Mouse (Mus musculus) ES-Bruce4 (cell line): ENCODE results near the gene Ech1.

Experiments
- CTCF ChIP-seq: IDR thresholded peaks from one replicate; pipeline ENCODE4 v1.8.1; 2011; ENCODE audit warnings: low read depth, low read length
- POLR2A ChIP-seq: IDR thresholded peaks from one replicate; pipeline ENCODE4 v1.8.1; 2011; ENCODE audit warnings: low read length; ENCODE audit not compliant: insufficient read depth

DNA sequence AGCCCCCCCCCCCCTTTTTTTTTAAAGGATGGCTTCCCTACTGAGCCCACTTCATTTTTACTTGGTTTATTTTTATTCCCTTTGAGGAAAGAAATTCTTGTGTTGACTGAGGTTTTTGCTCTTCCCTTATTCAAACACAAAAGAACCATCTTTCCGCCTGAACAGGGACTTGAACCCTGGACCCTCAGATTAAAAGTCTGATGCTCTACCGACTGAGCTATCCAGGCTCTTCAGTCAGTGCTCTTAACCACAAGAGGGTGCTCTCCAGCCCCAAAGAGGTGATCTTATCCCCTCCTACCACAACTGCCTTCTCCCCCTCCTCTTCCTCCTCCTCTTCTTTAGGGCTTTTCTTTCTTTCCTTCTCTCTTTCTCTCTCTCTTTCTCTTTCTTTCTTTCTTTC is 31.2 kb upstream of the Ech1 start:
- no peak for TF ChIP-seq POLR2A
- peak; percentile 41 for TF ChIP-seq CTCF
